Mouse (Mus musculus): ENCODE results near the gene Pax5. TPM values are rescaled to one million over a fixed set of nuclear protein-coding genes. Genes with fewer than 3 reads are reported as not detected.

Pax5 gene
- polyA plus RNA-seq, 1 experiment from 2014 or later: not detected

GRCm38 (mm10) chr4:44525336-44525735 is 185.0 kb downstream of the Pax5 start:
- no peak overlapping the region for H3K4me2 ChIP-seq (ENCODE audit: low read depth, low read length)
- no peaks in the 10 kb centered on the region for H3K36me3 ChIP-seq (ENCODE audit: control insufficient read depth, insufficient read depth, low read length)
- no peaks in the 10 kb centered on the region for H3K9me3 ChIP-seq (ENCODE audit: control insufficient read depth, low read length)
- ATAC-seq: no peak
- H3K4me1 ChIP-seq (ENCODE audit: control insufficient read depth, insufficient read depth, low read length): no peaks in the 10 kb centered on the region
- H3K27ac ChIP-seq (ENCODE audit: low read length): no peak overlapping the region
- no peak overlapping the region for H3K4me3 ChIP-seq (ENCODE audit: low read length)
- no peak overlapping the region for H3K9ac ChIP-seq (ENCODE audit: low read depth, low read length)
- WGBS: 78% methylated on average over 3 of the region's 3 CpGs
- no peaks in the 10 kb centered on the region for H3K27me3 ChIP-seq (replicated peaks; ENCODE audit: control insufficient read depth, insufficient read depth, low read length)

DNA sequence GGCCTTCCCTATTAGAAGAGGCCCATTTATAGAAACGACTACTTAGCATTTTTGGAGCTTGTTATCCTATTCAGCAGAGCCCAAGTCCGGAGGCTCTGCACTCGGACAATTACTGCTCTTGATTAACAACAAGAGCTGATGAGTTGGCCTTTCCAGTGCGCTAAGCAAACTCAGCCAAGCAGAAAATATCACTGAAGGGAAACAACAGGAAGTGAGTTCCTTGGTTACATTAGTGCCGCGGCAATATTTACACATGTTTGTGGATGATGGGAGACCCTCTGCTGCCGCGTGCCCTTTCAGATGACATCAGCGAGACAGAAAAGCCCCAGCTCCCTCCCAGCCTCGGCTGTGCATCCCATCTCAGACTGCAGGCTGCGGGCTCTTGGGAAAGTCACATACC is 191.4 kb downstream of the Pax5 start:
- H3K4me3 ChIP-seq (ENCODE audit: low read length): no peak overlapping the region
- H3K27me3 ChIP-seq (replicated peaks; ENCODE audit: control insufficient read depth, insufficient read depth, low read length): no peaks in the 10 kb centered on the region
- no peak overlapping the region for H3K9ac ChIP-seq (ENCODE audit: low read depth, low read length)
- H3K36me3 ChIP-seq (ENCODE audit: control insufficient read depth, insufficient read depth, low read length): no peaks in the 10 kb centered on the region
- no peak overlapping the region for H3K4me2 ChIP-seq (ENCODE audit: low read depth, low read length)
- no peak overlapping the region for H3K27ac ChIP-seq (ENCODE audit: low read length)
- H3K4me1 ChIP-seq (ENCODE audit: control insufficient read depth, insufficient read depth, low read length): no peaks in the 10 kb centered on the region
- no peaks in the 10 kb centered on the region for H3K9me3 ChIP-seq (ENCODE audit: control insufficient read depth, low read length)
- WGBS: 62% methylated on average over 11 of the region's 11 CpGs
- no peak for ATAC-seq

- ATAC-seq: no peak
- Histone ChIP-seq H3K4me3 (ENCODE audit: low read length) (no peak overlapping the region), H3K27me3 (replicated peaks; ENCODE audit: control insufficient read depth, insufficient read depth, low read length) (0 out of 2 replicates have a peak, but pooled peaks cover 3% of the 10 kb centered on the region), H3K27ac (ENCODE audit: low read length) (no peak overlapping the region), H3K9ac (ENCODE audit: low read depth, low read length) (no peak overlapping the region), H3K9me3 (ENCODE audit: control insufficient read depth, low read length) (no peaks in the 10 kb centered on the region), H3K4me1 (ENCODE audit: control insufficient read depth, insufficient read depth, low read length) (no peaks in the 10 kb centered on the region), H3K36me3 (ENCODE audit: control insufficient read depth, insufficient read depth, low read length) (no peaks in the 10 kb centered on the region), H3K4me2 (ENCODE audit: low read depth, low read length) (no peak overlapping the region)
- 65% methylated on average over 4 of the region's 4 CpGs for WGBS
Measured at GRCm38 (mm10) chr4:44513981-44514380, 196.3 kb downstream of the Pax5 start.

DNA sequence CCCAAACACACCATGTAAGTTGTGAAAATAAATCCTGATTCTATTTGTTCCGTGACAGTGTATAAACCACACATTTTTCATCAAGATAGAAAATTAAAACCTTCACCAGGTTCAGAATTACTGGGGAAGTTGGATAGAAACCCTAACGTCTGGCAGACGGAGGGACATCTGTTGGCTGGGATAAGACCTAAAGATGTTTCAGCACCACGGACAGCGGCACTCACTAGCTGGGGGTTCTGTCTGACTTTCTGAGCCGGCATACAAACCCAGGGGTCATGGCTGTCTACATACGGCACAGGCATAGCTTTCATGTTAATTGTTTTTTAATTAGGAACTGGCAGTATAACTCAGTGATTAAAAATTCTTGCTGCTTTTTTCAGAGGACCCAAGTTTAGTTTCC is 198.6 kb downstream of the Pax5 start:
- H3K4me3 ChIP-seq (ENCODE audit: low read length): no peak overlapping the region
- no peaks in the 10 kb centered on the region for H3K36me3 ChIP-seq (ENCODE audit: control insufficient read depth, insufficient read depth, low read length)
- no peaks in the 10 kb centered on the region for H3K4me1 ChIP-seq (ENCODE audit: control insufficient read depth, insufficient read depth, low read length)
- no peak for ATAC-seq
- no peak overlapping the region for H3K27ac ChIP-seq (ENCODE audit: low read length)
- no peak overlapping the region for H3K4me2 ChIP-seq (ENCODE audit: low read depth, low read length)
- no peaks in the 10 kb centered on the region for H3K9me3 ChIP-seq (ENCODE audit: control insufficient read depth, low read length)
- 6% methylated on average over 7 of the region's 7 CpGs for WGBS
- H3K27me3 ChIP-seq (replicated peaks; ENCODE audit: control insufficient read depth, insufficient read depth, low read length): peaks cover 9% of the 10 kb centered on the region; the same call in 1 of the 2 replicates
- H3K9ac ChIP-seq (ENCODE audit: low read depth, low read length): no peak overlapping the region

DNA sequence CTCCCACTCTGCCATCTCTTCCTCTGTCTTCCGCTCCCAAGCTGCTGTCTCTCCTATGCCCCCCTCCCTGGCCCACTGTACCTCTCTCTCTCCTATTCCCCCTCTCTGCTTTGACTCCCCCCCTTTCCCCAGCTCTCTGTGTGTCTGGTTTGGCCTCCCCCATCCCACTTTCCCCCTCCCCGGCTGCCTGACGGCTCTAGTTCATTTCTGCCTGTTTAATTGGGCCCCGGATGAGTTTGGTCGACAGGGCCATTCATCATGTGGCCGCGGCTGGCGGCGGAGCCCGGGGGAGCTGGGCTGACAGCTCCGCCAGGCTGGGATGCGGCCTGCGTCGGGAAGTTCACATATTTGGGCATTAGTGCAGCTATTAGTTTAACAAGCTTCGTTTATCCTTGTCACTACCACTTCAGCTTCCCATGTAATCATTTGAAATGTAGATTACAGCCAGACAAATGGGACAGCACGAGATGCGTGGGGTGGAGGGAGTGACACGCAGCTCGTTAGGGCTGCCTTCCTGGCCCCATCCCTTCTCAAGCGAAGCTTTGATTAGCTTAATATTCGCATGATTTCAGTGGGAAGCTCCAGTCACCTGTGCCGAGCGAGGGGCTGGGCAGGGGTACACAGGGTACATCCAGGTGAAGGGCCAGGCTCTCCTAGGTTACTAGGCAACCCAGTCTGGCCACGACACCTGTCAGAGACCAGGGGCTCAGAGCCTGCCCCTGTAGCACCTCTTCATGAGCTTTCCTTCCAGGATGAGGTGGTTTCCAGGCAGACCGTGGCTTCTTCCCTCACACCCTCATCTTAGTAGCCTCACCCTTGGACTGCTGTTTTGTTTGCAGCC is 201.7 kb downstream of the Pax5 start:
- Histone ChIP-seq H3K27ac (ENCODE audit: low read length) (no peak overlapping the region), H3K9ac (ENCODE audit: low read depth, low read length) (no peak overlapping the region), H3K36me3 (ENCODE audit: control insufficient read depth, insufficient read depth, low read length) (no peaks in the 10 kb centered on the region), H3K4me1 (ENCODE audit: control insufficient read depth, insufficient read depth, low read length) (no peaks in the 10 kb centered on the region), H3K4me3 (ENCODE audit: low read length) (no peak overlapping the region), H3K9me3 (ENCODE audit: control insufficient read depth, low read length) (no peaks in the 10 kb centered on the region), H3K27me3 (replicated peaks; ENCODE audit: control insufficient read depth, insufficient read depth, low read length) (peaks cover 9% of the 10 kb centered on the region; the same call in 1 of the 2 replicates), H3K4me2 (ENCODE audit: low read depth, low read length) (no peak overlapping the region)
- whole genome bisulfite sequencing: 15% methylated on average over 25 of the region's 25 CpGs
- no peak for ATAC-seq

DNA sequence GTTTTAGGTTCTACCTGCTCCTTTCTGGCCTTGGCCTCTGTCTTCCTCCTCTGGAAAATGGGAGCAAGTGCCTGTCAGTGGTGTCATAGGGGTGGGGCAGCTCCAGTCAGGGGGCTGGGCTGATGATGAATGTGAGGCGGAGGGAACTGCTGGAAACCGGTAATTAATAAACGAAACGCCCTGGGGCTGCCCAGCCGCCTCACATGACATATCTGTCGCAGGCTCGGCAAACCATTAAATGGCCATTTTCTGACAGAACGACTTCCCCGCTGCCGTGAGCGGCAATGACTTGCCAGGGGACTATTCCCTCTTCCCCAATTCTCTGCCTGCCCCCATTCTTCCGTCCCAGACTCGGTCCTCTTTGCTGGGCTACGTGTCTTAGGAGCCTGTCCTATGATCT is 202.4 kb downstream of the Pax5 start:
- Histone ChIP-seq H3K27me3 (replicated peaks; ENCODE audit: control insufficient read depth, insufficient read depth, low read length) (peaks cover 9% of the 10 kb centered on the region; the same call in 1 of the 2 replicates), H3K27ac (ENCODE audit: low read length) (no peak overlapping the region), H3K4me1 (ENCODE audit: control insufficient read depth, insufficient read depth, low read length) (no peaks in the 10 kb centered on the region), H3K9ac (ENCODE audit: low read depth, low read length) (no peak overlapping the region), H3K36me3 (ENCODE audit: control insufficient read depth, insufficient read depth, low read length) (no peaks in the 10 kb centered on the region), H3K9me3 (ENCODE audit: control insufficient read depth, low read length) (no peaks in the 10 kb centered on the region), H3K4me2 (ENCODE audit: low read depth, low read length) (no peak overlapping the region), H3K4me3 (ENCODE audit: low read length) (no peak overlapping the region)
- ATAC-seq: no peak
- WGBS: 32% methylated on average over 14 of the region's 14 CpGs

GRCm38 (mm10) chr4:44504998-44505397 is 205.3 kb downstream of the Pax5 start:
- H3K9me3 ChIP-seq (ENCODE audit: control insufficient read depth, low read length): no peaks in the 10 kb centered on the region
- no peak overlapping the region for H3K4me3 ChIP-seq (ENCODE audit: low read length)
- H3K4me1 ChIP-seq (ENCODE audit: control insufficient read depth, insufficient read depth, low read length): no peaks in the 10 kb centered on the region
- H3K36me3 ChIP-seq (ENCODE audit: control insufficient read depth, insufficient read depth, low read length): no peaks in the 10 kb centered on the region
- ATAC-seq: no peak
- H3K9ac ChIP-seq (ENCODE audit: low read depth, low read length): no peak overlapping the region
- H3K27ac ChIP-seq (ENCODE audit: low read length): no peak overlapping the region
- H3K27me3 ChIP-seq (replicated peaks; ENCODE audit: control insufficient read depth, insufficient read depth, low read length): peaks cover 9% of the 10 kb centered on the region; the same call in 1 of the 2 replicates
- no peak overlapping the region for H3K4me2 ChIP-seq (ENCODE audit: low read depth, low read length)
- 80% methylated on average over 7 of the region's 7 CpGs for WGBS

DNA sequence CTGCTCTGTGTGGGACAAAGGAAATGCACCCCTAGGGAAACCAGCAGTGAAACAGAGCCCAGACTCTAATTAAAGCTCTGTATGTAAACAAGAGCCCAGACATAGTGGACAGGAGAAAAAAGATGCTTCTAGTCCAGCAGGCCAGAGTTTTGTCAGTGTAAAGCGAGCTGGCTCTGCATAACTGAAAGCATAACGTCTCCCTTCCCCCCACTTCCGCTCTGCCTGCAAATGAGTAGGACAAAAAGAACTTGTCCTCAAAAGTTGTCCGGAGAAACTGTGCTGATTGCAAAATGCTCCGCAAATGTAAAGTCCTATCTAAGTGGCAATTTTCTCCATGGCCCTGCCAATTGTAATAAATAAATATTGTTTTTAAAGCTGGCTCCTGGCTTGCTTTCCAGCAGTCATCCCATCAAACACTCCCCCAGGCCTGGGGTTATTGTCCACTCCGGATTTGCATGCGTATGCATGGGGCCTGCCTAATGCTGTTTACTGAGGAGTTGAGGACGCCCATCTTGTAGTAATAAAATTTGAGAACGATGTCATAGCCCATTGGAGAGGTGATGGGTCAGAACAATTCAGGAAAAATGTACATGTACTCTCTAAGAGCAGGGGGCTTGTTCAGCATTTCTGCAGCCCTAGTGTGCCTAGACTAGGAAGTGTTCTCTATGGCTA is 208.0 kb downstream of the Pax5 start:
- ATAC-seq: no peak
- Histone ChIP-seq H3K4me2 (ENCODE audit: low read depth, low read length) (no peak overlapping the region), H3K9ac (ENCODE audit: low read depth, low read length) (no peak overlapping the region), H3K9me3 (ENCODE audit: control insufficient read depth, low read length) (no peaks in the 10 kb centered on the region), H3K4me1 (ENCODE audit: control insufficient read depth, insufficient read depth, low read length) (no peaks in the 10 kb centered on the region), H3K27me3 (replicated peaks; ENCODE audit: control insufficient read depth, insufficient read depth, low read length) (no peaks in the 10 kb centered on the region), H3K4me3 (ENCODE audit: low read length) (no peak overlapping the region), H3K27ac (ENCODE audit: low read length) (no peak overlapping the region), H3K36me3 (ENCODE audit: control insufficient read depth, insufficient read depth, low read length) (no peaks in the 10 kb centered on the region)
- WGBS: 43% methylated on average over 9 of the region's 9 CpGs

- Histone ChIP-seq H3K4me3 (ENCODE audit: low read length) (no peak overlapping the region), H3K9me3 (ENCODE audit: control insufficient read depth, low read length) (no peaks in the 10 kb centered on the region), H3K4me2 (ENCODE audit: low read depth, low read length) (no peak overlapping the region), H3K27ac (ENCODE audit: low read length) (no peak overlapping the region), H3K9ac (ENCODE audit: low read depth, low read length) (no peak overlapping the region), H3K36me3 (ENCODE audit: control insufficient read depth, insufficient read depth, low read length) (no peaks in the 10 kb centered on the region), H3K27me3 (replicated peaks; ENCODE audit: control insufficient read depth, insufficient read depth, low read length) (no peaks in the 10 kb centered on the region), H3K4me1 (ENCODE audit: control insufficient read depth, insufficient read depth, low read length) (no peaks in the 10 kb centered on the region)
- ATAC-seq: no peak
- 81% methylated on average over 5 of the region's 5 CpGs for WGBS
Measured at GRCm38 (mm10) chr4:44498156-44498555, 212.1 kb downstream of the Pax5 start.

All from intestine, embryonic 16.5 days (tissue).